Mouse (Mus musculus) cortical plate, adult 2 months (tissue): ENCODE results near the gene Gm4491. TPM values are rescaled to one million over a fixed set of nuclear protein-coding genes. Genes with fewer than 3 reads are reported as not detected.

Experiments
- H3K27ac ChIP-seq: fragments of 200-500 bp; 2 replicates; pipeline ENCODE4 v1.5.1; 2012; ENCODE audit warnings: low read length, control low read depth, inconsistent platforms; ENCODE audit not compliant: insufficient read depth
- H3K4me1 ChIP-seq: fragments of 200-500 bp; 2 replicates; pipeline ENCODE4 v1.6.1; 2011; ENCODE audit warnings: low read length; ENCODE audit not compliant: control insufficient read depth, insufficient read depth
- H3K4me3 ChIP-seq: fragments of 200-500 bp; 2 replicates; pipeline ENCODE4 v1.5.1; 2011; ENCODE audit warnings: mild to moderate bottlenecking, low read length, control low read depth; ENCODE audit not compliant: insufficient read depth
- CTCF ChIP-seq: fragments of 200-500 bp; IDR thresholded peaks from 2 replicates; pipeline ENCODE4 v1.5.1; 2011; ENCODE audit warnings: mild to moderate bottlenecking, control low read depth, low read length; ENCODE audit not compliant: insufficient read depth; ENCODE audit errors: extremely low read depth
- POLR2A ChIP-seq: fragments of 200-500 bp; IDR thresholded peaks from 2 replicates; pipeline ENCODE4 v1.6.1; 2011; ENCODE audit warnings: mild to moderate bottlenecking, low read length, control low read depth; ENCODE audit not compliant: insufficient read depth; ENCODE audit errors: extremely low read depth
- polyA plus RNA-seq: library from polyadenylated mRNA; depleted of rRNA; stranded (reverse); fragments of >200 nt; gene quantifications from 2 replicates; pipeline ENCODE4 v1.2.3, GENCODE M21; 2012; rRNA removed

The Gm4491 gene
- polyA plus RNA-seq, result 0.90 and 0.95 TPM in 2 replicates

DNA sequence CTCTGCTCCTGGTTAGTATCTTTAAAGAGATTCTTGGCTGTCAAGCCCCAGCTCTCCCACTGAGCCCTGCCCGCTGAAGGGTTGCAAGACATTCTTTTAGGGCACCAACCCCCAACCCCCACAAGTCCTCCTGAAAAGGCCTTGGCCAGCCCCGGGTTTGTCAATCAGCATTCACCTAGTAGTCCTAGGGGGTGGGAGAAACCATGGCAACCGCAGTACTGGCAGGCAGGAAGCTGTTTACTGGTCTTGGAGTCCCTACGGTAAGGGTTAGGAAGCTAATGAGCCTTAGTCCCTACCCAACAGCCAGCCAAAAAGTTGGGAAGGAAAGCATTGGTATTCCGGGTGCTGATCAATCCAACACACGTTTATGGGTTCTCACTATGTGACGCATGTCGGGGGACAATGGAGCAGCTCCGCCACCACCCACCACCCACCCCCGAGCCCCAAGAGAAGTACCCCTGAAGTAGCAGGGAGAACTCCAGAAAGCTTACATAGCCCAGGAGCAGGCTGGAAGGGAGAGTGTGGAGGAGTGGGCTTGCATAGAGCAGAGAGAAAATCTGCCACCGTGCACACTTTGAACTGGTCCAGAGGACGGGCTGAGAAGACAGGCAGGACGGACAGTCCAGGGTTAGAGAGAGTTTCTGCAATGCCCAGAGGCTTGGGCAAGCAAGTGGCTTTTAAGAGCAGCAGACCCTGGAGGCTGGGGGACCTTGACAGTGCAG lies at the start of gene Gm4491:
Gene Gm4491, minus strand, starts transcription at position 61 of the 722 bp plus-strand sequence.
- Histone ChIP-seq H3K27ac (peak within 1 kb of the TSS; percentile 36; the same call in 1 of the 2 replicates), H3K4me1 (no peaks in the 10 kb centered on the region), H3K4me3 (no peak within 1 kb of the TSS; the same call in 1 of the 2 replicates)
- TF ChIP-seq CTCF (no peak), POLR2A (no peak)

DNA sequence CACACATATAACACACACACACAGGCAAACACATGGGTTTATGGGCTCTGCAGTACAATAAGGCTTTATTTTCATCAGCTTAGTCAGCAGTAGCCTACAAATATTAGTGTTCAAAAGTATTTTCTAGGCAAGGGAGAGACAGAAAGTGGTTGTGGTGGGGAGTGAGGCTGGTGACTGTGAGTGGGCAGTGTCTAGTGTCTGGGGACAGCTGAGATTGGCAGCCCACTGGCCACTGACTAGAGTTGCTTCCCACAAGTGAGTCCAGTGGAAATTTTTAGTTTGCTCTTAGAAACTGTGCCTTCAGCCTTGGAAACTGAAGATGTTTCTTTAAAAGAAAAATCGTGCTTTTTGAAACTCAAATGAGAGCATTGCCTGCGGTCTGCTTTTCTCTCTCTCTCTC lies 46.1 kb upstream of the Gm4491 start:
- TF ChIP-seq CTCF (no peak), POLR2A (no peak)
- H3K27ac ChIP-seq, result 0 out of 2 replicates have a peak overlapping the region, but pooled peaks have one; percentile 83
- no peak overlapping the region for H3K4me3 ChIP-seq
- peaks cover 2% of the 10 kb centered on the region; the same call in 1 of the 2 replicates for H3K4me1 ChIP-seq

DNA sequence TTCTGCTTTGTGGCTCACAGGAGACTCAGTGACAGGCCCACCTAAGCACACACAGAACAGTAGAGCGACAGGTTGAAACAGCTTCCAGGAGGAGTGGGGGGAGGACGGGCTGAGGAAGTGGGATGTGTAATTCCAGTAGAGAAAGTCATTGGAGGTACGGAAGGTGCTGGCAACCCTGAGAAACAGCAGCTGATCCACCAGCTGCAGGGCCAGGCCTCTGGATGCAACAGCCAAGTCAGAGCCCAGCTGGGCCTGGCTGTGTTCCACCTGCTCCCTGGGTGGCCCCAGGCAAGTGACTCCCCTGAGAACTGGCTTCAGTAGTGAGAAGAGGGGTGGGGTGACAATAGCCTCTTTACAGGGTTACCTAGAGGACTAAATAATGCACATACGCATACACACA lies 45.5 kb upstream of the Gm4491 start:
- TF ChIP-seq POLR2A (no peak), CTCF (no peak)
- Histone ChIP-seq H3K4me3 (no peak overlapping the region), H3K4me1 (peaks cover 2% of the 10 kb centered on the region; the same call in 1 of the 2 replicates), H3K27ac (no peak overlapping the region)

DNA sequence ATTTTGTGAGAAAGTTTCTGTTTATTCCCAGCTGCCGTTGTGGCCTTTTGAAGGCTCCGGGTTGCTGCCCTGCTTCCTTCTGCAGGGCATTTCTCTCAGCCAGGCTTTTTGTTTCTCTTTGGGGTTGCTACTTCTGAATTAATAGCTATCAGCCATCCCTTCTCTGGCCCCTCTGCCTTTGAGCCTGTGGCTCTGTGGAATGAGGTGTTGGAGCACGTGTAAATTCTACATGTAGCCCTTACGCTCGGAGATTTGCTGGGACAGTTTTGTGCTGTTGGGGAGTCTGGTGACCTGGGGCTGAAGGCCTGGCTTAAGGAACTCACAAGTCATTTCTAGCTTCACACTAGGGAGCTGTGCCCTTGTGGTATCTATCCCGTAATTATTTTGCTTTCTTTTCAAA lies 39.2 kb upstream of the Gm4491 start:
- H3K4me1 ChIP-seq, result no peaks in the 10 kb centered on the region
- TF ChIP-seq CTCF (no peak), POLR2A (no peak)
- no peak overlapping the region for H3K27ac ChIP-seq
- H3K4me3 ChIP-seq, result no peak overlapping the region

DNA sequence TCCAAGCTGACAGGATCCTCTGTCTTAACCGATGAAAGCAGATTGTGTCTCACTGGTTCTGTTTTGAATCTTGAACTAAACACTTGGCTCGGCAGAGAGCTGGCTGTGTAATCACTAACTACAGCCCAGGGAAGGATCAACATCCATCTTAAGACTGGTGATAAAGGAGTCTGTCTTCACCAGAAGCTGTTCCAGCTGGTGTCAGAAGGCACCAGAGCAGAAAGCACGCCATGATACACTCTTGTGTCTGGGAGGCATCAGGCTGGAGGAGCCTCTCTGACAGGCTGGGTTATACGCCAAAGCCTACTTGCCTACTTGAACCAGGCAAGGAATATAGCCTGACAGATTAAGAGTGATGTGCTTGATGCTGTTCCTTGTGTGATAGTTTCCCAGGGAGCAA lies 30.1 kb upstream of the Gm4491 start:
- TF ChIP-seq POLR2A (no peak), CTCF (no peak)

DNA sequence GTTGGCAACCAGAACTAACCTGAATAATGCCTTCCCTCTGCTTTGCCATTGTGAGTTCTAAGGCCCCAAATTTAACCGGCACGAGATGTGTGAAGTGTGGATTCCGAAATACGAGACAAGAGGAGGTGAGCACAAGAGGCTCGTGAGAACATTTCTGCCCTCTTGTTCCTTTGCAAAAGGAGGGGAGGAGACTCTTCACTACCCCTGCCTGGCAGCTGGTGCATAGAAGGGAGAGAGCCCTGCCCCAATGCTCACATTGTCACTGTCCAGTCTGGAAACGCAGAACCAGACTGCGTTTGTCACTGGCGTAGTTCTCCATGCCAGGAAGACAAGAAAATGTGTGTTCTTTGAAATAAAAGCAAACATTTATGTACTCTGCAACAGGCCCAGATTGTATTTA lies 19.6 kb upstream of the Gm4491 start:
- Histone ChIP-seq H3K4me3 (no peak overlapping the region), H3K27ac (no peak overlapping the region), H3K4me1 (no peaks in the 10 kb centered on the region)
- TF ChIP-seq CTCF (no peak), POLR2A (no peak)

More for the DNA sequence above, 30.1 kb upstream of the Gm4491 start:
- H3K4me1 ChIP-seq, result no peaks in the 10 kb centered on the region
- H3K27ac ChIP-seq, result no peak overlapping the region
- no peak overlapping the region for H3K4me3 ChIP-seq

DNA sequence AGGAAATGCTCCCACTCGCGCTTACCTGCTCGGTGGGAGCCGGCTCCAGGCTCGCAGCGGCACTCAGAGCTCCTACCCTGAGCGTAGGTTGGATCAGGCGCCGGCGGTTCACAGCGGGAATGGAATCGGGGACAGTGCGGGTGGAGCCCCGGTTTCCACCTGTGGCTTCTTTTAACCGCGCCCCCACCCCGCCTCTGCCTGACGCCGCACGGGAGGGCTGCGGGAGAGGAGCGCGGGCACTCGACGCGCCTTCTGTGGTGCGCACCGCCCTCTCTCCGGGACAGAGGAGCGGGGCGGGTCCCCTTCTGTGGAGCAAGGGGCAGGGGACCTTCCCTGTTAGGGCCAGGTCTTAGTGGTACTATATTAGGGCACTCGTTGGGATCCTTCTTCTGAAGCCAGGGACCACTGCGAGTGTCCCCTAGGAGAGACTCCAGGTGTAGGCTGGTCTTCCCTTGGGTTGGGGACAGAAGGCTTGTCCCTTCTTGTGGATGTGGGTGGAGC lies 17.5 kb upstream of the Gm4491 start, which contains the start of gene Gjb6:
Gene Gjb6, minus strand, starts transcription at position 451 of the 501 bp plus-strand sequence.
- TF ChIP-seq CTCF, result no peak
- no peak for TF ChIP-seq POLR2A
- Histone ChIP-seq H3K27ac (peak within 1 kb of the TSS; percentile 65), H3K4me3 (peak within 1 kb of the TSS; percentile 23), H3K4me1 (no peaks in the 10 kb centered on the region)

DNA sequence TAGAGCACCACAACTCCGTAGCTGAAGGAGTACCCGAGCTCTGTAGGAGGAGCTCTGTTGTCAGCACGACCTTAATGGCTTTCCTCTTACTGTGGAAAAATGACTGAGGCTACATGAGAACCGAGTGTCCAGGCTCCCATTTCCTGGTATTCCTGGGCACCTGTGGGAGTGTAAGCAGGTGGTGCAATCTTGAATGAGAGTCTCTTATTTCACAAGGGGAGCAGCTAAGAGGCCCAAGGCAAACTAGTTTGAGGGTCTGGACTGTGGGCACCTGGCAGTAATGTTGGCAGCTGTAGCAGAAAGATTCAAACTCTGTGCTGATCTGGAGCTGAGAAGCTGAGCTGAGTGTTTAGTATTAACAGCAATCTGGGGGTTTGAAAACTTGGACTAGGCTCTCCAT lies 11.7 kb upstream of the Gm4491 start:
- Histone ChIP-seq H3K27ac (no peak overlapping the region), H3K4me3 (no peak overlapping the region), H3K4me1 (no peaks in the 10 kb centered on the region)
- TF ChIP-seq POLR2A (no peak), CTCF (no peak)

DNA sequence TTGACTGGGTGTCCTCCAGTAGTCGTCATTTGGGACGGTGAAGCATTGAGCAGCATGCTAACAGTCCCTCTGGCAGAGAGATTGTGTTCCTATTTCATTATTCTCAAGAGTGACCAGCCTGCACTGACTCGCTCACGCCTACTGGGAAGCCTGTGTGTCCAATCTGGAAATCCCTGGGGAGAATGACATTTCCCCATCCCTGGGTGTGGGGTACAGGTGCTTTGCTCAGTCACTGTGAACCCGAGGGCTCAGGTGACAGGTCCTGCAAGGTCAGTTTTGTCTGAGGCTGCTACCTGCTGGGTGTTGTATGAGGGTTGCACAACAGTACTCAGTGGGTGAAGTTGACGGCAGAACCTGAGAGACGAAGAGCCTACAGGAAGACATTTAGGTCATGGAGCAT lies 6.6 kb upstream of the Gm4491 start:
- no peaks in the 10 kb centered on the region for H3K4me1 ChIP-seq
- no peak for TF ChIP-seq POLR2A
- no peak for TF ChIP-seq CTCF
- H3K27ac ChIP-seq, result no peak overlapping the region
- no peak overlapping the region for H3K4me3 ChIP-seq

DNA sequence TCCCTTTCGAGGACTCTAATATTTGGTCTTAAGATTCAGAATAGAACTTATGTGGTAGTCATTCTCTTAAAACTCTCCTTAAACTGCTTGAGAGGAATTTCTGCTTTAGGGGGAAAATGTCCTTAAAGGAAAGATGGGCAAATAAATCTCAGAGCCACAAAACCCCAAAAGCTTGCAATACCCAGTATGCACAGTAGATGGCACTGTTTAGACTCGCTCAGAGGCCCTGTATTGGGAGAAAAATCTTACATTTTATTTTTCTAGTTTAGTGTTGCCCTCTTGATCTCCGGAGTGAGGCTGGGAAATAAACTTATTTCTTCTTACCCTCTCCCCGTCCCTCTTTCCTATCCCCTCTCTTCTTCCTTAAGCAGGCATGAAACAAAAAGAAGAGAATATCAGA lies 6.5 kb downstream of the Gm4491 start:
- TF ChIP-seq CTCF (peak; percentile 66), POLR2A (no peak)
- H3K27ac ChIP-seq, result no peak overlapping the region
- H3K4me1 ChIP-seq, result no peaks in the 10 kb centered on the region
- no peak overlapping the region for H3K4me3 ChIP-seq
